Mouse (Mus musculus): ENCODE data around the gene Drap1.

The Drap1 gene

GRCm38 (mm10) chr19:5449673-5450072 lies 24.9 kb upstream of the Drap1 start:
- no peak for DNase-seq (ENCODE audit: low read depth, low spot score)

DNA sequence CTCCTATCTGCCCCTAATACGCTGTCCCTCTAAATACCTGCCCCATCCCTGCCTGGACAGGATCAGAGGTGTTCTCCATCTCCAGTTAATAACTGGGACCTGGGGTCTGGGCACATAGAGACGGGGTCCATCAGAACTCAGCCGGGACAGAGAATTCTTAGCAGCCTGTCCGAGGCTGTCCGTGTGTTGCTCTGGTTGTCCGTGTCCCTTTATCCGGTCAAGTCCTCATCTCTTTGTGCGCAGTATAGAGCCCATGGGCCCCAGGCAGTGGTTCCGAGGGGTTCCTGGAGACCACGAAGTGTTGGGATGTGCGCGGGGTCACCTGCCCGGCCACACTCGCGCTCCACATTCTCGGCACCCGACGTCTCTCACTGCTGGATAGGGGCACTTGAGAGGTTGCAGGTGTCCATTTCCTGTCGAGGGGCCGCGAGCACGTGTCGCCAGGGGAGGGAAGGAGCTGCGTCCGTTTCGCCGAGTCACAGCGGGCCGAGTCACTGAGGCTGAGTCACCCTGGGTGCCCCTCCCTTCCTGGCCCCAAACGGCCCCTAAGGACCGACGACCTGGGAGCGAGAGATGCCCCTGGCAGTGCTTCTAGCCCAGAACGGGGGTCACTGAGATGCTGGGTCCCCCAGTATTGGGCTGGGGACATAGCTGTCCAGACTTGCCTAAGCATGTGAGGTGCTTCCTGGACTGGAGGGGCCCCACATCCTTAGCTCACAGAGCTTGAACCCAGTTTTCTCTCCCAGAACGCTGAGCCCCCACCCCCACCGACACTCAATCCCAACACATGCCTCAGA lies 23.8 kb upstream of the Drap1 start:
- DNase-seq (ENCODE audit: low read depth, low spot score), result no peak

DNA sequence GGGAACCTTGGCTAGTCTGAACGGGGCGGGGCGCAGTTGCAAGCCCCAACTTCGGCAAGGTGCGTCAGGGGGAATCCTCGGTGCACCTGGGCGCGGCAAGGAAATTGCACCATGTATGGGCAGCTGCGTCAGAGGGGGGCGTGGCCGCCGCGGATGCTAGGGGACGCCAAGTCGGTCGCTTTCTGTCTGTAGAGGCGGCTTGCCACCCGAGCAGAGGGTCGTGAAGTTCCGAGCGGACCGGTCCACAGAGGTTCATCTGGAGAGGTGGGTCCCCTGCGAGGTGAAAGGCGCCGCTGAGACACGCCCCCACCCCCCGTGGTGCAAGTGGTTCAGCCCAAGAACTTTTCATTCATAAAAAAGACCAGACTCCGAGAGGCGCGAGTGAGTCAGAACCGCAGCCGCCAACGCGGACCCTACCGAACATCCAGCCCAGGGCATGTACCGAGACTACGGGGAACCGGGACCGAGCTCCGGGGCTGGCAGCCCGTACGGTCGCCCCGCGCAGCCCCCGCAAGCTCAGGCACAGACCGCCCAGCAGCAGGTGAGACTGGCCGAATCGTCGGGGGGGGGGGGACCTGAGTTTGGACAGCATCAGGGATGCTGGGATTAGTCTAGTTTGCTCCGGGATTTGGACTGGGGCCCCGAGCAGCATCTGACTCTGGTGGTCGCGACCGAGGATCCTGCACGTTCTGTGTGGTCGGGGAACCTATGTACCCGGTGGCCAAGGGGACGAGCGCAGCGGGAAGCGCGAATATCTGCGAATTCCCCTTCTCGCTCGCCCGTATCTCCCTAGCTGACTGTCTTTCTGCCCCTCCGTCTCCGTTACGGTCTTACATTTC lies 23.0 kb upstream of the Drap1 start, which contains the start of gene Fosl1:
TSS of gene Fosl1 (plus strand) at position 33 of the 839 bp plus-strand sequence.
- peak; percentile 84 for DNase-seq (ENCODE audit: low read depth, low spot score)

- no peak for DNase-seq (ENCODE audit: low read depth, low spot score)
Observed at GRCm38 (mm10) chr19:5445747-5446146, 21.0 kb upstream of the Drap1 start.

- no peak for DNase-seq (ENCODE audit: low read depth, low spot score)
Observed at GRCm38 (mm10) chr19:5444954-5445353, 20.2 kb upstream of the Drap1 start.

DNA sequence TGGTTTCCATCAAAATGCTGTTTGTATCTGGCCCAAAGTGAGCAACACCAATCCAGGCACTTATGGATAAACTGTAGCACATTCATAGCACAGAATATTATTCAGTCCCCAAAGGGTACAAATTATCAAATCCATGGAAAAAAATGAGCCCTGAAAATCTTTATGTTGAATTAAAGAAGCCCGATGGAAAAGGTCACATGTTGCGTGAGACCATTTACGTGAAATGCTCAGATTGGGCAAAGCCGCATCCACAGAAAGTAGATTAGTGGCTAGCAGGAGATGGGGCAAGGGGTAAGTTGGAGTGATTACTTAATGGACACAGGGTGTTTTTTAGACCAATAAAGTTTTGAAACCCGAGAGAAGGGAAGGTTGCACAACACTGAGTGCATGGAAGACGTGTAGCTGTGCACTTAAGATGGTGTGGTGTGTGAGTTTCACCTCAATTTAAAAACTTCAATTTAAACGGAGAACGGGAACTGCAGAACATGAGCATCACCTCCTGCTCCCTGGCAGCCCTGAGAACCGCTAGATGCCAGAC lies 19.7 kb upstream of the Drap1 start:
- DNase-seq (ENCODE audit: low read depth, low spot score), result no peak

DNA sequence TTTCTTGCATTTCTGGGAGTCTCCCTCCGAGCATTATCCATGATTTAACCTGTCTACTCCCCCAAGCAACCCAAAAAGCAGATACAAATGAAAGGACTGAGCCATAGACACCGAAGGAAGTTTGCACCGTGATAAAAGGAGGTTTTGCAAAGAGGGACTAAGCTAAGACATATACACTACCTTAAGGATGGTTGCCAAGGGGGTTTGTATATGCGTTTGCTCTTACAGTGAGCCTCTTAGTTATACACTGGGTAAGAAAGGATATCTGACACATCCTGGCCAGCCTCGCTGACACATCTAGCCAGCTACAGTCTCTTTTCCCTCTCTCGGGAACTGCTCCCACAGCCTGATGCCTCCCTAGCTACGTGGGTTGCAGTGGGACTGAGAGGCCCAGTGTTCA lies 9.2 kb upstream of the Drap1 start:
- DNase-seq (ENCODE audit: low read depth, low spot score), result no peak

DNA sequence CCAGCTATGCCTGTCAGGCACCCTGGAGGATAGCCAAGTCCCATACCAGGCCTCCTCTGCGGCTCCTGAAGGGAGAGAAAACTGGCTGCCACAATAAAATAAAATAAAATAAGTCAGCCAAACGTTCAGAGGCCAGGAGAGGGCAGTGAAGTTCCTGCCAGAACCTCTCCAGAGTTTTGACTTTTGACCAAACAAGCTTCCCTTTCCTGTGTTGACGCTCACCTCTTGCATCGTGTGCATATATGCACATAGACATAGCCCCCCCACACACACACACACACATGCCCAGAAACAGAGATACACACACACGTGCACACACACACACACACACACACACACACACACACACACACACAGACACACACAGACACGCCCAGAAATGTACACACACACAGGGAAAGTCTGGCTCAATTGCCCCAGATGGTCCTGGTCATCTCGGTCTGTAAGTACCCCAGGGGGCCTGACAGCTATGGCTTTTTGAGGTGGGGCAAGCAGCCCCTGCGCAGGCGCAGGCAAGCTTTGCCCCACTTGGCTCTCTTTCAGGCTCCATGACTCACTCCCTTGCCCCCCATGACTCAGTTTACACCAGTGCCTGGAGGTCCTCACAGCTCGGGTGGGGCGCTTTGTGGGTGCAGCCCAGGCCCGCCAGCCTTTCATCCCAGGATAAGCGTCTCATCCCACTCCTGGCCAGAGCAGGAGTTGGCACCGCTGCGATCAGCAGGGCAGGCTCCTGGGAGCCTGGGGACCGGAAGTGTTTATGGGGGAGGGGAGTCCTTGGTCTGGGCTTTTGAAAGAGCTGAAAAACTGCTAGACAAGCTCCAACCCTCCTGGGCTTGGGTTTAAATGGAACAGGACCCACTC lies 8.4 kb upstream of the Drap1 start:
- DNase-seq (ENCODE audit: low read depth, low spot score), result peak; percentile 57

- no peak for DNase-seq (ENCODE audit: low read depth, low spot score)
Observed at GRCm38 (mm10) chr19:5431911-5432464, 7.2 kb upstream of the Drap1 start.

GRCm38 (mm10) chr19:5430408-5430807 lies 5.6 kb upstream of the Drap1 start:
- no peak for DNase-seq (ENCODE audit: low read depth, low spot score)

- DNase-seq (ENCODE audit: low read depth, low spot score), result no peak
Observed at GRCm38 (mm10) chr19:5429806-5430205, 5.0 kb upstream of the Drap1 start.

- DNase-seq (ENCODE audit: low read depth, low spot score), result no peak
Observed at GRCm38 (mm10) chr19:5429219-5429618, 4.4 kb upstream of the Drap1 start.

GRCm38 (mm10) chr19:5428083-5428482 lies 3.3 kb upstream of the Drap1 start:
- DNase-seq (ENCODE audit: low read depth, low spot score), result peak; percentile 54

GRCm38 (mm10) chr19:5426640-5427290 lies 2.0 kb upstream of the Drap1 start:
- no peak for DNase-seq (ENCODE audit: low read depth, low spot score)

GRCm38 (mm10) chr19:5425906-5426565 lies 1.3 kb upstream of the Drap1 start:
- DNase-seq (ENCODE audit: low read depth, low spot score), result no peak

DNA sequence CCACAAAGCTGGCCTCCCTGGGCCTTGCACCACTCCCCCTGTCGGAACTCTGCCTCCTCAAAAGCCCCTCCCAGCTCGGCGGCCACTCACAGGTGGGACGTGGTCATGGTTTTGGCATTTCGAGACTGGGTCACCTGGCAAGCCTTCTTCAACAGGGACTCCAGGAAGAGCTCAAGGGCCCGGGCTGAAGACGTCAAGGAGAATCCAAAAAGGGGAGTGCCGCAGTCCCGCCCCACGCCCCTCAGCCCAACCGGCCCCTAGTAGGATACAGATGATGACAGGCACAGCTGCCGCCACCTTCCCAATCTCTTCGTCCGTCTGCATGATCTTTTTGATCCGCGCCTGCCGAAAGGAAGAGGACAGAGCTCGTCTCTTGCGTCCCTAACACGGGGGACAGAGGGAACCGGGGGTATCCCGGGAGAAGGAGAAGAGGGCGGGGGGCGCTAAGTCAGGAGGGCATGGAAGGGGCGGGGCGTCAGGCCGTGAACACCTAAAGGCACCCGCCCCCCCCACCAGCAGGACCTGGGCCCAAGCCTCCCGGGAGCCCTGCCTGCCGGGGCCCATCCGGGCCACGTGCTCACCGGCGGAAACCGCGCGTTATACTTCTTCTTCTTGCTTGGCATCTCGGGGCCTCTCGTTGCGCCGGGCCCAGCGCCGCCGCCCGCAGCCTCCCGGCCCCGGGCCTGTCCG lies 542 bp downstream of the Drap1 start:
- DNase-seq (ENCODE audit: low read depth, low spot score), result peak; percentile 58

- DNase-seq (ENCODE audit: low read depth, low spot score), result no peak
Observed at GRCm38 (mm10) chr19:5423561-5423960, 1.2 kb downstream of the Drap1 start.

- no peak for DNase-seq (ENCODE audit: low read depth, low spot score)
Observed at GRCm38 (mm10) chr19:5422895-5423443, 1.8 kb downstream of the Drap1 start.

DNA sequence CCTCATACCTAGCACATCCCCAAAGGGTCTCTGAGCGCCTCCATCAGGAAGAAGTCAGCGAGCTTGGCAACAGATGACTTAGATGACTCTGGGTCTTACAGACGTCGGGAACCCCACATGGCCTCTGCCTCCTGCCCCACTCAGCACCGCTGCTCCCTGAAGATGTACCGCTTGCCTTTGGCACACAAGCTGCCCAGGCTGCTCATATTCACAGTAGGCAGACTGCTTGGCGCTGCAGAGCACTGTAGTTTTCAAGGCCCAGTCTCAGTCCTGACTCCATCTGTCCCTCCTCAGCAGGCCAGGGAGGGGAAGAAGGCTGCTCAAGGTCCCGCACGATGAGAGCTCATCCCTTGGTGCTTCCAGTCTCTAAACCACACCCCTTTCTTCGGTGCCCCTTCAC lies 2.5 kb downstream of the Drap1 start:
- DNase-seq (ENCODE audit: low read depth, low spot score), result no peak

Measured in ES-CJ7 (cell line).